Mouse (Mus musculus) stomach, postnatal 0 days (tissue): ENCODE measurements around the gene Susd3.

Source experiments
- CTCF ChIP-seq: IDR thresholded peaks from 2 replicates; pipeline ENCODE4 v1.5.1; 2016; ENCODE audit warnings: antibody characterized with exemption, low read depth, mild to moderate bottlenecking, moderate library complexity
- EP300 ChIP-seq: optimal IDR thresholded peaks from 2 replicates; pipeline ENCODE3; 2016; ENCODE audit warnings: antibody characterized with exemption

- TF ChIP-seq CTCF (no peak), EP300 (no peak)
Measured at GRCm38 (mm10) chr13:49246011-49246410, 2.5 kb downstream of the Susd3 start.
